Mouse (Mus musculus): ENCODE measurements around the gene Gramd4. TPM values are rescaled to one million over a fixed set of nuclear protein-coding genes. Genes with fewer than 3 reads are reported as not detected.

Gene Gramd4
- polyA plus RNA-seq, 1 experiment: 36.0 TPM

GRCm38 (mm10) chr15:86185689-86186569 lies 128.4 kb downstream of the Gramd4 start, which contains the start of gene Cerk:
TSS of gene Cerk (minus strand) at chr15:86186141.
- peak; percentile 90 for DNase-seq
- Histone ChIP-seq H3K27ac (ENCODE audit: insufficient read depth, low read length) (peak within 1 kb of the TSS; percentile 100), H3K4me3 (replicated peaks; ENCODE audit: insufficient read depth, low read depth, low read length) (peak within 1 kb of the TSS; percentile 92), H3K4me1 (ENCODE audit: control insufficient read depth, insufficient read depth, low read length) (peaks cover 39% of the 10 kb centered on the region), H3K27me3 (ENCODE audit: control insufficient read depth, insufficient read depth, low read length) (no peaks in the 10 kb centered on the region)
- TF ChIP-seq POLR2A (IDR thresholded peaks at IDR 0.05; ENCODE audit: borderline replicate concordance, insufficient read depth, low read length): peak; percentile 69; the same call in 1 of the 2 replicates
- TF ChIP-seq CTCF (IDR thresholded peaks at IDR 0.05; ENCODE audit: borderline replicate concordance, insufficient read depth, low read depth, low read length): peak; percentile 43; the same call in 1 of the 2 replicates
- 2% methylated on average over 43 of the region's 43 CpGs for whole genome bisulfite sequencing

GRCm38 (mm10) chr15:86186686-86187085 lies 129.2 kb downstream of the Gramd4 start:
- peak; percentile 68 to 70 for DNase-seq
- Histone ChIP-seq H3K27me3 (ENCODE audit: control insufficient read depth, insufficient read depth, low read length) (no peaks in the 10 kb centered on the region), H3K4me1 (ENCODE audit: control insufficient read depth, insufficient read depth, low read length) (peaks cover 38% of the 10 kb centered on the region), H3K4me3 (replicated peaks; ENCODE audit: insufficient read depth, low read depth, low read length) (peak overlapping the region; percentile 92), H3K27ac (ENCODE audit: insufficient read depth, low read length) (peak overlapping the region; percentile 100)
- TF ChIP-seq POLR2A (IDR thresholded peaks at IDR 0.05; ENCODE audit: borderline replicate concordance, insufficient read depth, low read length): no peak
- no peak for TF ChIP-seq CTCF (IDR thresholded peaks at IDR 0.05; ENCODE audit: borderline replicate concordance, insufficient read depth, low read depth, low read length)
- 18% methylated on average over 3 of the region's 3 CpGs for WGBS

Other genes with a start within 250 kb of the Gramd4 start
- gene Cdpf1, start 246.0 kb upstream of the Gramd4 start, polyA plus RNA-seq (2012; rRNA removed): 21.6 and 24.1 TPM in 2 replicates
- gene Pkdrej, start 236.0 kb upstream of the Gramd4 start, polyA plus RNA-seq (2012; rRNA removed): 0.21 and 0.25 TPM in 2 replicates
- 5.1 and 6.1 TPM in 2 replicates for gene Ttc38, start 225.4 kb upstream of the Gramd4 start, polyA plus RNA-seq (2012; rRNA removed)
- 0.64 and 0.79 TPM in 2 replicates for gene Gtse1, start 197.9 kb upstream of the Gramd4 start, polyA plus RNA-seq (2012; rRNA removed)
- 72.9 and 73.4 TPM in 2 replicates for gene Trmu, start 178.4 kb upstream of the Gramd4 start, polyA plus RNA-seq (2012; rRNA removed)
- 0.49 and 0.60 TPM in 2 replicates for gene Celsr1, start 23.9 kb upstream of the Gramd4 start, polyA plus RNA-seq (2012; rRNA removed)
- gene Cerk, start 128.4 kb downstream of the Gramd4 start, polyA plus RNA-seq (2012; rRNA removed): 152 and 159 TPM in 2 replicates
- gene Tbc1d22a, start 156.8 kb downstream of the Gramd4 start, polyA plus RNA-seq (2012; rRNA removed): 23.0 and 23.3 TPM in 2 replicates

Data from cerebellum, adult 2 months (tissue).